Mouse (Mus musculus) liver, embryonic 14.5 days (tissue): Measurements from ENCODE around the gene Zmym3. TPM values are rescaled to one million over a fixed set of nuclear protein-coding genes. Genes with fewer than 3 reads are reported as not detected.

ENCODE experiments used
- ATAC-seq: fragments of 200-750 bp; cut with Nextera tagmentation; 2 replicates; pipeline ENCODE4 v1.8.0; 2017; ENCODE audit warnings: moderate number of reproducible peaks, mild to moderate bottlenecking, moderate library complexity; ENCODE audit not compliant: insufficient read depth
- DNase-seq, 3 experiments: peaks; one replicate each; pipeline ENCODE4 v3.0.0-alpha.2; 2012 to 2013; ENCODE audit warnings: low read depth in 3 of 3, low spot score in 3 of 3
- H3K27ac ChIP-seq: fragments of 300-500 bp; sonication (generic); 2 replicates; pipeline ENCODE4 v1.5.1; 2014; ENCODE audit warnings: moderate library complexity, mild to moderate bottlenecking, control low read depth, inconsistent platforms
- H3K27me3 ChIP-seq: fragments of 300-500 bp; sonication (generic); 2 replicates; pipeline ENCODE4 v1.6.1; 2014; ENCODE audit warnings: mild to moderate bottlenecking, low read length, moderate library complexity; ENCODE audit not compliant: control insufficient read depth, insufficient read depth
- H3K36me3 ChIP-seq: fragments of 300-500 bp; sonication (generic); replicated peaks from 2 replicates; pipeline ENCODE4 v1.6.1; 2014; ENCODE audit warnings: low read depth; ENCODE audit not compliant: control insufficient read depth, insufficient read depth
- H3K4me1 ChIP-seq, 2 experiments: fragments of 200-500 bp in 1 of 2; fragments of 300-500 bp in 1 of 2; sonication (generic) in 1 of 2; replicated peaks; 2 replicates each; pipeline ENCODE4 v1.6.1; 2012 to 2014; ENCODE audit warnings: antibody characterized with exemption in 1 of 2, inconsistent platforms in 1 of 2, low read length in 1 of 2; ENCODE audit not compliant: control insufficient read depth in 2 of 2, insufficient read depth in 2 of 2
- H3K4me2 ChIP-seq: fragments of 300-500 bp; sonication (generic); 2 replicates; pipeline ENCODE4 v1.6.1; 2014; ENCODE audit warnings: low read depth, mild to moderate bottlenecking, control low read depth, moderate library complexity
- H3K4me3 ChIP-seq, 2 experiments: fragments of 200-500 bp in 1 of 2; fragments of 300-500 bp in 1 of 2; sonication (generic) in 1 of 2; 2 replicates each; pipeline ENCODE4 v1.5.1; 2012 to 2014; ENCODE audit warnings: low read depth in 2 of 2, low read length in 2 of 2, mild to moderate bottlenecking in 2 of 2, control low read depth in 1 of 2, inconsistent platforms in 1 of 2, moderate library complexity in 1 of 2; ENCODE audit not compliant: insufficient read depth in 1 of 2
- H3K9ac ChIP-seq: fragments of 300-500 bp; sonication (generic); replicated peaks from 2 replicates; pipeline ENCODE4 v1.6.1; 2014; ENCODE audit warnings: mild to moderate bottlenecking, control low read depth, moderate library complexity
- H3K9me3 ChIP-seq: fragments of 300-500 bp; sonication (generic); 2 replicates; pipeline ENCODE4 v1.6.1; 2016; ENCODE audit warnings: low read length, mixed read lengths; ENCODE audit not compliant: control insufficient read depth
- CTCF ChIP-seq: IDR thresholded peaks from 2 replicates; pipeline ENCODE4 v1.5.1; 2016; ENCODE audit warnings: antibody characterized with exemption, low read depth, control low read depth
- EP300 ChIP-seq: IDR thresholded peaks from 2 replicates; pipeline ENCODE4 v1.6.1; 2016; ENCODE audit warnings: antibody characterized with exemption, low read depth
- WGBS: fragments of 180-500 bp; shearing (Covaris S2); extraction: QIAGEN DNeasy Blood & Tissue Kit; methylation state at CpG from one replicate; pipeline ENCODE4 v1.1.7; 2014; ENCODE audit not compliant: insufficient replicate concordance; 5-methylcytosine and 5-hydroxymethylcytosine counted together
- polyA plus RNA-seq, 2 experiments: library from polyadenylated mRNA; depleted of rRNA in 1 of 2; stranded (reverse) in 1 of 2; unstranded in 1 of 2; fragments of >200 nt; fragmentation: Nextera tagmentation in 1 of 2; extraction: Ambion mirVana in 1 of 2; gene quantifications; 2 replicates each; pipeline versions ENCODE4 v1.2.1 to v1.2.3; 2012 to 2014

Gene Zmym3
- polyA plus RNA-seq, 2 experiments, result 4.4 to 11.4 TPM

- no peak overlapping the region for H3K9ac ChIP-seq
- WGBS, result 49% methylated on average over 5 of the region's 5 CpGs
- no peak for DNase-seq
- H3K4me1 ChIP-seq, result no peaks in the 10 kb centered on the region; a peak in 1 of 4 replicates
- ATAC-seq, result no peak
- H3K4me3 ChIP-seq, result no peak overlapping the region
- no peaks in the 10 kb centered on the region for H3K36me3 ChIP-seq
- no peaks in the 10 kb centered on the region for H3K9me3 ChIP-seq
- H3K4me2 ChIP-seq, result no peak overlapping the region
- TF ChIP-seq EP300, result no peak
- TF ChIP-seq CTCF, result no peak
- peaks cover 14% of the 10 kb centered on the region for H3K27me3 ChIP-seq
- H3K27ac ChIP-seq, result no peak overlapping the region
Observed at GRCm38 (mm10) chrX:101388866-101389537, 31.6 kb downstream of the Zmym3 start.

- Histone ChIP-seq H3K4me3 (no peak overlapping the region), H3K36me3 (no peaks in the 10 kb centered on the region), H3K4me2 (no peak overlapping the region), H3K27ac (no peak overlapping the region), H3K27me3 (peaks cover 20% of the 10 kb centered on the region), H3K4me1 (no peaks in the 10 kb centered on the region; a peak in 1 of 4 replicates), H3K9ac (no peak overlapping the region), H3K9me3 (no peaks in the 10 kb centered on the region)
- TF ChIP-seq CTCF (no peak), EP300 (no peak)
- ATAC-seq, result peak; percentile 28; the same call in 1 of the 2 replicates
- no peak for DNase-seq
- 42% methylated on average over 4 of the region's 4 CpGs for WGBS
Observed at GRCm38 (mm10) chrX:101386222-101386621, 34.4 kb downstream of the Zmym3 start.

GRCm38 (mm10) chrX:101384439-101385137, 36.1 kb downstream of the Zmym3 start:
- H3K9me3 ChIP-seq, result no peaks in the 10 kb centered on the region
- no peak for DNase-seq
- 16% methylated on average over 32 of the region's 32 CpGs for WGBS
- TF ChIP-seq EP300 (no peak), CTCF (no peak)
- H3K36me3 ChIP-seq, result no peaks in the 10 kb centered on the region
- H3K4me3 ChIP-seq, result no peak overlapping the region
- H3K27me3 ChIP-seq, result peaks cover 20% of the 10 kb centered on the region
- no peak for ATAC-seq
- no peak overlapping the region for H3K4me2 ChIP-seq
- no peaks in the 10 kb centered on the region; a peak in 1 of 4 replicates for H3K4me1 ChIP-seq
- no peak overlapping the region for H3K9ac ChIP-seq
- no peak overlapping the region for H3K27ac ChIP-seq

GRCm38 (mm10) chrX:101383455-101383854, 37.2 kb downstream of the Zmym3 start:
- no peaks in the 10 kb centered on the region for H3K9me3 ChIP-seq
- H3K4me3 ChIP-seq, result no peak overlapping the region
- H3K27ac ChIP-seq, result no peak overlapping the region
- peaks cover 0 to 2% of the 10 kb centered on the region in 2 experiments; a peak in 1 of 4 replicates for H3K4me1 ChIP-seq
- no peak overlapping the region for H3K9ac ChIP-seq
- peaks cover 20% of the 10 kb centered on the region for H3K27me3 ChIP-seq
- H3K4me2 ChIP-seq, result no peak overlapping the region
- WGBS, result 30% methylated on average over 18 of the region's 18 CpGs
- no peaks in the 10 kb centered on the region for H3K36me3 ChIP-seq
- DNase-seq (no peak), ATAC-seq (no peak)
- no peak for TF ChIP-seq EP300
- no peak for TF ChIP-seq CTCF

- DNase-seq (peak in 1 of 3 experiments; percentile 9), ATAC-seq (no peak)
- H3K36me3 ChIP-seq, result no peaks in the 10 kb centered on the region
- no peak overlapping the region for H3K27ac ChIP-seq
- no peak overlapping the region for H3K9ac ChIP-seq
- H3K27me3 ChIP-seq, result peaks cover 14% of the 10 kb centered on the region
- no peak overlapping the region for H3K4me2 ChIP-seq
- H3K9me3 ChIP-seq, result no peaks in the 10 kb centered on the region
- WGBS, result 38% methylated on average over 1 of the region's 1 CpGs
- peaks cover 0 to 2% of the 10 kb centered on the region in 2 experiments; a peak in 1 of 4 replicates for H3K4me1 ChIP-seq
- TF ChIP-seq CTCF (no peak), EP300 (no peak)
- no peak overlapping the region for H3K4me3 ChIP-seq
Observed at GRCm38 (mm10) chrX:101379744-101380143, 40.9 kb downstream of the Zmym3 start.
